Mouse (Mus musculus): ENCODE data around the gene Sh3bp4.

The Sh3bp4 gene

DNA sequence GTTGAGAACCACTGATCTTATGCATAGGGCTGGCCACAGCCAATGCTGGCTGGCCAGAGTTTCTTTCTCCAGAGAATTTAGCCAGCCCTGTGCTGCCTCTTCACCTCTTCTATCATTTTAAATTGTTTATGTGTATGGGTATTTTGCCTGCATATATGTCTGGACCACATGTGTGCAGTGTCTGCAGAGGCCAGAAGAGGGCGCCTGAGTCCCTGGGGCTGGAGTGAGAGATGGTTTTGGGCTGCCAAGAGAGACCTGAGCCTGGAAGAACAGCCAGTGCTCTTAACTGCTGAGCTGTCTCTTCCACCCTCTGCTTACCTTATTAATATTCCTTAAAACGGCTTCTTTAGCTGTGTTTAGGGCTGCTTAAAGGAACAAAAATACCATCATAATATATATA lies 105.1 kb downstream of the Sh3bp4 start:
- intact Hi-C loops (cut with DNase I), result no loop called here

DNA sequence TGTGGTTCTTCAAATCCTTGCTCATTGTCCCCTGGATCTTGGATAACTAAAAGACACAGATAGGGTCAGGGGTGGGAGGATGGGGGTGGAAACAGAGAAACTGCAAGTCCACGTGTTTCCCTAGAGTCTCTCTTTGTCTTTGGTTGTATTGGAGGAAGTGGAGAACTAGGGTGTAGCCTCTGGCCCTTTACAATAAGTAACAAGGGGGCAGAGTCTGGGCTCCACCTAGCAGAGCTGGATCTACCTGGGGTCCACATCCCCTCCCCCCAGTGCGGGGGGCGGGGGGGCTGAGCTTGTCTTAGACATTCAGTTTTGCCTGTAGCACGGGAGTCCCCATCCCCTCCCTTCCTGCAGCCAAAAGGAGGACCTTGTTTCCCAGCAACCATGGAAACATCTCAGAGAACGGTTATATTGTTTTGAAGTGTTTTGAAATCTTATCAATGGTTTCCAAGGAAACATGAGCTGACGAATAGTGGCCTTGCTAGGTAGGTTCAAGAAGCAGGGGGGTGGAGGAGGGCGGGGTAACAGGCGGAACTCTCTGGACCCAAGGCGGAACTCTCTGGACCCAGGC lies 113.1 kb downstream of the Sh3bp4 start:
- intact Hi-C loops (cut with DNase I), result no loop called here

DNA sequence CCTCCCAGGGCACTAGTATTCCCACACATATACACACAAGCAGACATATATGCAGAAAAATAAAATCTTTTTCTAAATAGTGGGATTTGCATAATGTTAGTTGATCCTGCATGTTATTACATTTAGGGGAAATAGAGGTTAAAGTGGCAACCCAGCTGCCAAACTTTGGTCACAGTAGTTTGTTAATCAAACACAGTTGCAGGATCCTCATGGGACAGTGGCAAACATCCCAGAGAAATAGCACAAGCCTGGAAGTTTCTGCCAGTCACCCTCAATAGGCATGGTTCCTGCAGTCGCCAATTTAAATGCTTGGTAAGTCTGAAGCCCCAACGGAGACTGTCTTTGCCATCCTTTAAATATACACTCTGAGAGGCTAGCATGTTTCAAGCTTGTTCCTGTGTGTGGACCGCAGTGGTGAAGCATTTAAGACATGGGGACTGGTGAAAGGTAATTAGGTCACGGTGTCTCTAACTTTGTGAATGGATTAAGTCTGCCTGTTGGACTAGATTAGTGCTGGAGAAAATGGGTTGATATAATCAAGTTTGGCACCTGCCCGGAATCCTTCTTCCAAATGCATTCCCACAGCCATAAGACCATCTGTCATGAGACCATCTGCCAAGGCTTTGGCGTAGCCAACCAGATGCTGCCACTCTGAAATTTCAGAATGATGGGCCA lies 114.0 kb downstream of the Sh3bp4 start:
- intact Hi-C loops (cut with DNase I), result no loop called here

DNA sequence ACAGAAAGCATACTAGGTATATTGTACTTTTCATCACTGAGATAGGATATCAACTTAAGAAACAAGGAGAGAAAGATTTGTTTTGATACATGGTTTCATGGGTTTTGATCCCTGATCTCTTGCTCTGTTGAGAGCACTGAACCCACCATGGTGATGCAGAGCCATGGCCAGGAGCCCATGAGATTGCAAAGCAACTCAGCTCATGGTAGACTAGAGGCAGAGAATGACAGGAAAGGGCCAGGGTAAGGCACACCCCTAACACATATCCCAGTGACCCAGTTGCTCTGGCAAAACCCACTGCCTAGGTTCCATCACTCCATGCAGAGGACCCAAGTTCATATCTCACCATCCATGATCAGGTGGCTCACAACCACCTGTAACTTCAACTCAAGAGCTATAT lies 114.6 kb downstream of the Sh3bp4 start:
- intact Hi-C loops (cut with DNase I), result no loop called here

DNA sequence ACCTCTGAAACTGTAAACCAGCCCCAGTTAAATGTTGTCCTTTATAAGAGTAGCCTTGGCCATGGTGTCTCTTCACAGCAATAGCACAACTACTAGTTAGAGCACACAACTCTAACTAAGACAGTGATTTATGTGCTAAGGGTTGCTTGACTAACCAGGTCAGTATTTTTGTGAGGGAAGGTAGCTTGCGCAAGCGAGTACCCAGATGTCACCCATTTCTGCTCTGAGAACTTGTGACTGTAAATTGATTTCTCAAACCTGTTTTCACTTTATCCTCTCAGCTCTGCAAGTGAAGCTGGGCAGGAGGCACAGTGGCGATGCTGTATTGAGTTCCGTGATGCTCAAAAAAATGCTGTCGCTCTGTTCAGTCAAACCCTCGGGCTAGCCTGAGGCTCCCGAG lies 117.2 kb downstream of the Sh3bp4 start:
- intact Hi-C loops (cut with DNase I), result no loop called here

DNA sequence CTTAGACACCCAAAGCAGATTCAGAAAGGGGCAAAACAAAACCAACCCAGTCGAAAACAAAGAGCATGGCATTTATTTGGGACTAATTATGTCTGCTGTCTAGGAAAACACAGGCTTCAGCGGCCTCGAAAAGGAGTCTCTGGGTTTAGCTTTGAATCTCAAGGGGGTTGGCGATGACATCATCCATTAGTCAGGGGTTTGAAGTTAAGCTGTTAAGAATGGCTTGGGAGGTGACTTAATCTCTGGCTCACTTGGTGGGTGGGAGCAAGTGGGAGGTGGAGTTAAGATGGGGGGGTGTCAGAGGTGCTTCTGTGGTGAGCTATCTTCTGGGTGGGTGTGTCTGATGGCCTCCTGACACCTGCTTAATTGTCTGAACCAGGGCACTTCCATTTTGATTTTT lies 117.9 kb downstream of the Sh3bp4 start:
- intact Hi-C loops (cut with DNase I), result no loop called here

DNA sequence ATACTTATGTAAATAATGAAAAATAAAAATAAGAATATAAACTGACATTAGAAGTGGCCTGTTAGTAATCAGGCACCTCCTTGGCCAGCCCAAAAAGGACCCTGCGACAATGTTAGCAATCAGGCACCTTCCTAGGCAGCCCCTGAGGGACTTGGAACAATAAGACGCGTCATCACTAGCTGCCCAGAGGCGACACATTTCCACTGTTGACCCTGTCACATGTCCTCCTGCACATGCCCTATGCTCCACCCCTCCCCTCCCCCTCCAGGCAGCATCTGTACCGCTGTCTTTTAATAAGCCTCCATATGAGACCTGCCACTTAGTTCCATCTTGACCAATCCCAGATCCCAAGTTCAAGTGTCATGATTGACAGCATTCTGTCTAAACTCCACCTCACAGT lies 119.0 kb downstream of the Sh3bp4 start:
- intact Hi-C loops (cut with DNase I), result no loop called here

DNA sequence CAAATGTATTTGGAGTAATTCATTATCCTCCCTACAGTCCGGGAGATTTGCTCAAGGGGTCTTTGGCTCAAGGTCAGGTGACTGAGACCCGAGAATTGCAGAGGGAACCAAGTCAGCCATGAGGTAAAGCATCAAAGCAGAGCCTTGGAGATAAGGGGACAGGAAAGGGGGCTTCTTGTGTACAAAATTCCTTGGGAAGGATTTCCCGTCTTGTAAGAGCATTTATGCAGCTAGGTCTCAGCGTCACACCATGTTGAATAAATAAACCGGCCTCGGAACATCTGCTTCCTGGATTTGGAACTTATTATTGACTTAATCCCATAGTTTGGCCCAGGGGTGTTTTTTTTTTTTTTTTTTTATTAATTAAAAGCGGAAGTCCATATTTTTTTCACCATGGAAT lies 120.4 kb downstream of the Sh3bp4 start:
- intact Hi-C loops (cut with DNase I), result loop anchor here (5.0 kb wide), 1 partner anchor 118 kb away; the partner anchor contains the start of gene Sh3bp4

DNA sequence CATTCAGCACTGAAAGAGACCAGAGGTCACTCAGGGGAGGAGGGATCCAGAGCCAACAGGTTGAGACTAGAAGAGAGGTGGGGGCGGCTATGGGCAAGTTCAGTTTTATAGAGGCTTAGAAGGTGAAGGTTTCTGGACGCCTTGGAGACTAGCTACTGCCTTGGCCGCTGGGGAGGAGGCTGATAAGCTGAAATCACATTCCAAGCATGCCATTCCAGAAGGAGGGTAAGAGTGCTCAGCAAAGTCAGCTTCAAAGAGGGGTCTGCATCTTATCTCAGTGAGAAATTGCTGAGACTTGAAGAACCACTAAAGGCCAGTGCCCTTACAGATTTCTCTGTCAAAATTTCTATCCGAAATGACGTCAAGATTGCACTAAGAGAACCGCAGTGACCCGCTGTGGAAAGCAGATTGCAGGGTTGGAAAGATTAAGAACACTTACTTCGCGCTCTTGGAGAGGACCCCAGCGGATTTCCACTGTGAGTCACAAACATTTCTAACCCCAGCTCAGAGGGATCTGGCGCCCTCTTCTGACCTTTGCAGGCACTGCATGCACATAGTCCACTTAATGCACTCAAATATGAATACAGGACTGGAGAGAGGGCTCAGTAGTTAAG lies 121.0 kb downstream of the Sh3bp4 start:
- intact Hi-C loops (cut with DNase I), result loop anchor here (5.0 kb wide), 1 partner anchor 119 kb away; the partner anchor contains the start of gene Sh3bp4

DNA sequence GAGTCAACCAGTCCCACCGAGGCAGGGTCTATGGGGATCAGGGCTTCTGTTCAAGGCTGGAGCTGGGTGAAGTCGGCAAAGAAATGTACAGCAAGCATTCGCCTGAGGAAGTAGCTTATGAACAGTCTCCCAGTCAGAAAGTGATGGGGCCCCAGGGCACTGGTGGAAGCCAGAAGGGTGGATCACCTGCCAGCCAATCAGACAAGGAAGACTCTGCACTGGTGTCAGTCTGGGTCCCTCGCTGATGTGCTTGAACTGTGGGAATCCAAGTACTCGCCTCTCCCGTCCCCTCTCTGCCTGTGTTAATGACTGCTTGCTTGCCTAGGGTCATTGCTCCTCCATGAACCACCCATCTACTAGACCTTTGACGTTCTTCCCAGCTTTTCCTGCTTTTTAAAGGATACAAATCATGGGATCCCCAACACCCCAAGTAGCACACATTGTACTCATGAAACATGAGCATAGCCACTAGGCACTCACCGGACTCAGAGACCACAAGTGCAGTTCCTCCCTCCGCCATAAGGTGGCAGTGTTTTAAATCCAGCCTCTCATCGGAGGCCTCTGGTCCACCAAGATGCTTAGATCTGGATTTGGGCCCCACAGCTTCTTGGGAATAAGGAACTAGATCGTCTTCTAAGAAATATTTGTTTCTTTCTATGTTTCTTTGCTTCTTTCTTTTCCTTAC lies 122.5 kb downstream of the Sh3bp4 start:
- intact Hi-C loops (cut with DNase I), result loop anchor here (2.0 to 5.0 kb wide), 2 partner anchors 120 to 448 kb away; partner anchors contain the start of gene Sh3bp4

DNA sequence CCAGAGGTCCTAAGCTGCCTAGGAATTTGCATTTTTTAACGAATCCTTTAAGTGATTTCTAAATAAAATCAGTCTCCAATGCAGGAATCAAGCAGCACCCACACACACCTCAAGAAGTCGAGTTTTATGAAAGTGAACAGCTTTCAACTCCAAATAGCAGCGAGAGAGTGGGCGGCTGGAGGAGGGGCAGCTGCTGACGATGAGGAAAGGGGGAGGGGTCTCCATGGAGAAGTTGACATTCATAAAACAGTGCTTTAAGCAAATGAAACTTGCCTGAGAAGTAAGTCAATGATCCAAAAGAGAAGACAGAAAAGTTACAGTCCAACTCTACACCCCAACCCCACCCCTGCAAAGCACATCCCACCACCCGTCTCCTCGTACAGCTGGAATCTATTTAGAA lies 123.4 kb downstream of the Sh3bp4 start:
- intact Hi-C loops (cut with DNase I), result loop anchor here (2.0 to 5.0 kb wide), 2 partner anchors 121 to 449 kb away; partner anchors contain the start of gene Sh3bp4

DNA sequence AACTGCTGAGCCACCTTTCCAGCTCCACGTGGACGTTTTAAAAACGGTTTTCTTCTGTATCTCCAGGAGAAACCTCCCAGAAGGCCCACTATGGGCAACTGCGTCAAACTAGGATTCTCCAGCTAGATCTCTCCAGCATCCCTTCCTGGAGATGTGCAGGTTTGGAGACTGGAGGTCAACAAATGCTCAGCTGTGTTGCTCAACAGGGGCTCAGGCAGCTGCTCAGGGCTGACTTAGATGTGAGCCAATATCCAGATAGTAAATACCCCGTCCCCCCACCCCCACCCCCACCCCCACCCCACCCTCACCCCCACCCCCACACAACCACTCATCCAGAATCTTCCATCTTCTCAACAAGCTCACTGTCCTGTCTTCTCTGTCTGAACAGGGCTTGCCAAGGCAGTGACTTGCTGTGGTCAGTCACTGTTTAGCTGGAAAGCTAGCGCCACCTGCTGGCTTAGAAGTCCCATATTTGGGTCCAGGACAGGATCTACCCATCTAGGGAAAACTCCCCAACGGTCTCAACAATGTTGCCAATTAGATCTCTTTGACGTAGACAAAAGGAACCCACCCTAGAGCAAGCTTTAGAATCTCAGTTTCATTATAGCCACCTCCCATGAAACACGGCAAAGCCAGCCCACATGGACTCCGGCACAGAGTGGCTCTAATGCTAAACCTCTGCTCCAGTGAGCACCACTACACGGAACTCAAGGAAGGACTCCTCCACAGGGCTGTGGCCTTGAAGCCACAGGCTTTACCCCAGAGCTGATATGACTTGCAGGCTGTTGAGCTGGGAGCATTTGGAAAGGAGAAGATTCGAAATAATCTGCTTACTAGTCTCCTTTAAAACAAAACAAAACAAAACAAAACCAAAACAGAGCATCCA lies 125.9 kb downstream of the Sh3bp4 start:
- intact Hi-C loops (cut with DNase I), result no loop called here

Data from adrenal gland (tissue).